In genomic region chr16:92698612-92698998, GRCm38 (mm10) we compare ENCODE assay signal across 8 mouse cellular contexts.
DNase-seq lines count a peak whose midpoint lies in the region; ATAC-seq lines count a peak whose summit lies in the region.

No protein-coding gene starts in this region.

- peak overlapping the region; percentile 52 for H3K4me3 ChIP-seq in intestine, embryonic 14.5 days (ENCODE audit: low read depth, low read length)
- peak overlapping the region; percentile 50 for H3K4me3 ChIP-seq in midbrain, embryonic 11.5 days (ENCODE audit: low read depth, low read length)

- 1% methylated on average over 26 of the region's 26 CpGs for WGBS in intestine, embryonic 14.5 days
- under 1% methylated on average over 25 of the region's 26 CpGs for WGBS in midbrain, embryonic 11.5 days

- H3K9me3 ChIP-seq in intestine, embryonic 14.5 days (ENCODE audit: control insufficient read depth, low read length): no peaks in the 10 kb centered on the region
- no peaks in the 10 kb centered on the region for H3K9me3 ChIP-seq in midbrain, embryonic 11.5 days (ENCODE audit: control insufficient read depth, low read length)

- H3K36me3 ChIP-seq in intestine, embryonic 14.5 days (ENCODE audit: control insufficient read depth, insufficient read depth, low read length): no peaks in the 10 kb centered on the region
- H3K36me3 ChIP-seq in midbrain, embryonic 11.5 days (ENCODE audit: control insufficient read depth, insufficient read depth, low read length): no peaks in the 10 kb centered on the region

- peaks cover 21% of the 10 kb centered on the region; the same call in 1 of the 2 replicates for H3K4me1 ChIP-seq in intestine, embryonic 14.5 days (replicated peaks; ENCODE audit: control insufficient read depth, insufficient read depth, low read length)
- peaks cover 20% of the 10 kb centered on the region for H3K4me1 ChIP-seq in midbrain, embryonic 11.5 days (ENCODE audit: control insufficient read depth, insufficient read depth, low read length)

- ATAC-seq in intestine, embryonic 14.5 days (replicated peaks; ENCODE audit: low FRiP score, low TSS enrichment, low read depth): peak; percentile 74
- ATAC-seq in midbrain, embryonic 11.5 days (ENCODE audit: low FRiP score): peak; percentile 81

- intact Hi-C loops in gastrocnemius, postnatal 14 days (cut with DNase I; ENCODE audit: low total_unique reads): loop anchor here (5.0 to 10.0 kb wide), 3 partner anchors 439 to 756 kb away; no protein-coding TSS in a partner anchor
- intact Hi-C loops in left cerebral cortex, postnatal 4 days (cut with DNase I): loop anchor here (1.0 to 5.0 kb wide), 2 partner anchors 594 to 756 kb away; no protein-coding TSS in a partner anchor

- peak; percentile 90 to 92 for DNase-seq in adrenal gland, adult 18-20 months (ENCODE audit: low spot score in 2 of 2)
- peak; percentile 93 for DNase-seq in embryo, embryonic 10.5 days (ENCODE audit: low spot score)
- peak; percentile 91 for DNase-seq in gastrocnemius, postnatal 14 days
- peak; percentile 95 for DNase-seq in intestine, embryonic 14.5 days (ENCODE audit: low spot score)
- DNase-seq in left cerebral cortex, postnatal 4 days: peak; percentile 89
- DNase-seq in midbrain, embryonic 11.5 days (ENCODE audit: low spot score, missing footprints): peak; percentile 99
- DNase-seq in right cerebral cortex, postnatal 4 days: peak; percentile 93
- no peak for DNase-seq in MN1 (ENCODE audit: low spot score)

- H3K4me2 ChIP-seq in intestine, embryonic 14.5 days (ENCODE audit: low read length): peak overlapping the region; percentile 99
- H3K4me2 ChIP-seq in midbrain, embryonic 11.5 days: peak overlapping the region; percentile 98

- peak overlapping the region; percentile 19; the same call in 1 of the 2 replicates for H3K27ac ChIP-seq in intestine, embryonic 14.5 days (ENCODE audit: low read depth)
- H3K27ac ChIP-seq in midbrain, embryonic 11.5 days (ENCODE audit: low read depth, low read length): no peak overlapping the region

- peaks cover 64% of the 10 kb centered on the region for H3K27me3 ChIP-seq in intestine, embryonic 14.5 days (replicated peaks; ENCODE audit: control insufficient read depth, insufficient read depth, low read length)
- H3K27me3 ChIP-seq in midbrain, embryonic 11.5 days (ENCODE audit: control insufficient read depth, insufficient read depth, low read length): peaks cover 77% of the 10 kb centered on the region

- peak overlapping the region; percentile 53 for H3K9ac ChIP-seq in intestine, embryonic 14.5 days (ENCODE audit: low read length)
- H3K9ac ChIP-seq in midbrain, embryonic 11.5 days (ENCODE audit: low read length): peak overlapping the region; percentile 47; the same call in 1 of the 2 replicates
